Mouse (Mus musculus) C2C12 (cell line): Measurements from ENCODE around the gene Esr2. TPM values are rescaled to one million over a fixed set of nuclear protein-coding genes. Genes with fewer than 3 reads are reported as not detected.
"Not testable (repeated sequence)": the region's sequence is repeated elsewhere in the genome, so short reads cannot be mapped to it uniquely, and the experiment has no call there.

ENCODE experiments used
- H3K27me3 ChIP-seq: one replicate; pipeline ENCODE4 v1.6.1; 2011; ENCODE audit not compliant: control insufficient read depth, insufficient read depth, insufficient read length
- H3K36me3 ChIP-seq: one replicate; pipeline ENCODE4 v1.6.1; 2011; ENCODE audit not compliant: control insufficient read depth, insufficient read depth
- H3K4me3 ChIP-seq: one replicate; pipeline ENCODE4 v1.5.1; 2011; ENCODE audit warnings: mild to moderate bottlenecking, control low read depth; ENCODE audit not compliant: poor library complexity, insufficient read depth, severe bottlenecking
- H3K79me2 ChIP-seq: one replicate; pipeline ENCODE4 v1.6.1; 2011; ENCODE audit not compliant: control insufficient read depth, insufficient read depth
- H3K79me3 ChIP-seq: one replicate; pipeline ENCODE4 v1.6.1; 2011; ENCODE audit warnings: low read depth, control low read depth
- H3ac ChIP-seq: one replicate; pipeline ENCODE3; 2011; ENCODE audit warnings: low read depth; ENCODE audit not compliant: control insufficient read depth, insufficient read length
- CEBPB ChIP-seq: IDR thresholded peaks from one replicate; pipeline ENCODE4 v1.6.1; 2011; ENCODE audit warnings: low read depth, mild to moderate bottlenecking, control low read depth, moderate library complexity
- CTCF ChIP-seq: IDR thresholded peaks from one replicate; pipeline ENCODE4 v1.5.1; 2011; ENCODE audit not compliant: control insufficient read depth, insufficient read depth, insufficient read length
- FOSL1 ChIP-seq: IDR thresholded peaks from one replicate; pipeline ENCODE4 v1.8.0; 2011; ENCODE audit warnings: mild to moderate bottlenecking, low read length; ENCODE audit not compliant: poor library complexity, insufficient read depth, severe bottlenecking
- MAX ChIP-seq: IDR thresholded peaks from one replicate; pipeline ENCODE4 v1.6.1; 2011; ENCODE audit warnings: mild to moderate bottlenecking, control low read depth
- MYOD1 ChIP-seq: IDR thresholded peaks from one replicate; pipeline ENCODE4 v1.6.1; 2011; ENCODE audit warnings: low read depth; ENCODE audit not compliant: control insufficient read depth, insufficient read length
- MYOG ChIP-seq: IDR thresholded peaks from one replicate; pipeline ENCODE4 v1.6.1; 2011; ENCODE audit not compliant: control insufficient read depth, insufficient read length; ENCODE audit errors: extremely low read depth
- USF1 ChIP-seq: IDR thresholded peaks from one replicate; pipeline ENCODE4 v1.6.1; 2011; ENCODE audit warnings: low read depth, mild to moderate bottlenecking, control low read depth, moderate library complexity
- polyA plus RNA-seq: library from polyadenylated mRNA; unstranded; fragments of >200 nt; fragmentation: generic; extraction: Trizol; gene quantifications from one replicate; pipeline ENCODE4 v1.2.1, GENCODE M21; 2012; ENCODE audit warnings: missing spikeins

The Esr2 gene
- polyA plus RNA-seq, 1 experiment = 0.19 TPM

- no peaks in the 10 kb centered on the region for H3K36me3 ChIP-seq
- no peak for TF ChIP-seq CTCF
- H3K79me2 ChIP-seq = no peaks in the 10 kb centered on the region
- no peaks in the 10 kb centered on the region for H3K27me3 ChIP-seq
- H3K4me3 ChIP-seq = no peak overlapping the region
- no peak overlapping the region for H3ac ChIP-seq
- H3K79me3 ChIP-seq = no peaks in the 10 kb centered on the region
Measured at GRCm38 (mm10) chr12:76179527-76179926, 2.5 kb upstream of the Esr2 start.

GRCm38 (mm10) chr12:76179051-76179450 lies 2.0 kb upstream of the Esr2 start:
- Histone ChIP-seq H3K79me2 (no peaks in the 10 kb centered on the region), H3ac (no peak overlapping the region), H3K79me3 (no peaks in the 10 kb centered on the region), H3K27me3 (no peaks in the 10 kb centered on the region), H3K36me3 (no peaks in the 10 kb centered on the region), H3K4me3 (no peak overlapping the region)
- TF ChIP-seq FOSL1 (no peak), USF1 (no peak), MYOG (no peak), MAX (no peak), MYOD1 (no peak), CEBPB (no peak), CTCF (no peak)

GRCm38 (mm10) chr12:76177864-76178518 lies 932 bp upstream of the Esr2 start:
- no peak for TF ChIP-seq MAX
- TF ChIP-seq FOSL1 = no peak
- no peak for TF ChIP-seq MYOD1
- no peak for TF ChIP-seq USF1
- TF ChIP-seq CTCF = peak; percentile 59
- no peak overlapping the region for H3ac ChIP-seq
- H3K4me3 ChIP-seq = peak overlapping the region; percentile 3
- H3K79me2 ChIP-seq = no peaks in the 10 kb centered on the region
- no peaks in the 10 kb centered on the region for H3K27me3 ChIP-seq
- no peaks in the 10 kb centered on the region for H3K79me3 ChIP-seq
- no peaks in the 10 kb centered on the region for H3K36me3 ChIP-seq

GRCm38 (mm10) chr12:76165641-76166040 lies 11.4 kb downstream of the Esr2 start:
- Histone ChIP-seq H3K79me2 (no peaks in the 10 kb centered on the region), H3ac (no peak overlapping the region), H3K27me3 (no peaks in the 10 kb centered on the region), H3K79me3 (no peaks in the 10 kb centered on the region), H3K36me3 (no peaks in the 10 kb centered on the region), H3K4me3 (no peak overlapping the region)
- TF ChIP-seq MYOG (no peak), CTCF (no peak), MAX (no peak), MYOD1 (no peak), FOSL1 (no peak), CEBPB (no peak), USF1 (no peak)

GRCm38 (mm10) chr12:76152389-76152788 lies 24.7 kb downstream of the Esr2 start:
- not testable (repeated sequence) for H3K4me3 ChIP-seq, H3K36me3 ChIP-seq, H3K79me2 ChIP-seq, H3ac ChIP-seq, H3K79me3 ChIP-seq, H3K27me3 ChIP-seq

- H3K36me3 ChIP-seq = no peaks in the 10 kb centered on the region
- no peak overlapping the region for H3K4me3 ChIP-seq
- no peaks in the 10 kb centered on the region for H3K79me2 ChIP-seq
- H3ac ChIP-seq = no peak overlapping the region
- no peaks in the 10 kb centered on the region for H3K27me3 ChIP-seq
- no peak for TF ChIP-seq MYOG
- no peak for TF ChIP-seq CEBPB
- TF ChIP-seq MAX = no peak
- TF ChIP-seq FOSL1 = no peak
- no peak for TF ChIP-seq CTCF
- no peak for TF ChIP-seq MYOD1
- no peak for TF ChIP-seq USF1
- no peaks in the 10 kb centered on the region for H3K79me3 ChIP-seq
Measured at GRCm38 (mm10) chr12:76136701-76137100, 40.4 kb downstream of the Esr2 start.

GRCm38 (mm10) chr12:76133081-76133480 lies 44.0 kb downstream of the Esr2 start:
- not testable (repeated sequence) for H3K79me3 ChIP-seq, H3ac ChIP-seq, H3K79me2 ChIP-seq, H3K36me3 ChIP-seq, H3K27me3 ChIP-seq, H3K4me3 ChIP-seq
